Mouse (Mus musculus) cerebellum, postnatal 10 days (tissue): ENCODE measurements around the gene Crybg3.

Source experiments
- DNase-seq, 2 experiments: peaks; one replicate each; pipeline ENCODE4 v3.0.0; 2021; ENCODE audit warnings: mixed read lengths in 2 of 2

Gene Crybg3

GRCm38 (mm10) chr16:59600311-59601251 is at the start of gene Crybg3:
TSS of gene Crybg3 (minus strand) at chr16:59600979.
- DNase-seq, result peak; percentile 71 to 85

GRCm38 (mm10) chr16:59643766-59644165 is 43.0 kb upstream of the Crybg3 start:
- DNase-seq, result no peak

- peak in 1 of 2 experiments; percentile 10 for DNase-seq
Measured at GRCm38 (mm10) chr16:59639985-59640384, 39.2 kb upstream of the Crybg3 start.

GRCm38 (mm10) chr16:59639102-59639691 is 38.4 kb upstream of the Crybg3 start, which contains the start of gene Arl6:
TSS of gene Arl6 (minus strand) at chr16:59639391.
- DNase-seq, result peak; percentile 98

- DNase-seq, result peak; percentile 55 to 61
Measured at GRCm38 (mm10) chr16:59634598-59634997, 33.8 kb upstream of the Crybg3 start.

GRCm38 (mm10) chr16:59621554-59621953 is 20.8 kb upstream of the Crybg3 start:
- no peak for DNase-seq

- peak; percentile 58 to 74 for DNase-seq
Measured at GRCm38 (mm10) chr16:59617167-59617566, 16.4 kb upstream of the Crybg3 start.

GRCm38 (mm10) chr16:59615675-59616074 is 14.9 kb upstream of the Crybg3 start:
- no peak for DNase-seq

- DNase-seq, result no peak
Measured at GRCm38 (mm10) chr16:59610750-59611149, 10.0 kb upstream of the Crybg3 start.

GRCm38 (mm10) chr16:59604078-59604781 is 3.5 kb upstream of the Crybg3 start:
- peak; percentile 67 to 77 for DNase-seq

- DNase-seq, result peak in 1 of 2 experiments; percentile 14
Measured at GRCm38 (mm10) chr16:59599411-59600265, 1.1 kb downstream of the Crybg3 start.

- DNase-seq, result no peak
Measured at GRCm38 (mm10) chr16:59598997-59599396, 1.8 kb downstream of the Crybg3 start.

GRCm38 (mm10) chr16:59597256-59597655 is 3.5 kb downstream of the Crybg3 start:
- DNase-seq, result no peak

GRCm38 (mm10) chr16:59594714-59595113 is 6.1 kb downstream of the Crybg3 start:
- DNase-seq, result no peak

- DNase-seq, result no peak
Measured at GRCm38 (mm10) chr16:59590790-59591189, 10.0 kb downstream of the Crybg3 start.

GRCm38 (mm10) chr16:59588351-59589025 is 12.3 kb downstream of the Crybg3 start:
- DNase-seq, result no peak

GRCm38 (mm10) chr16:59587816-59588215 is 13.0 kb downstream of the Crybg3 start:
- no peak for DNase-seq

GRCm38 (mm10) chr16:59586911-59587310 is 13.9 kb downstream of the Crybg3 start:
- no peak for DNase-seq

- DNase-seq, result no peak
Measured at GRCm38 (mm10) chr16:59586276-59586675, 14.5 kb downstream of the Crybg3 start.

- no peak for DNase-seq
Measured at GRCm38 (mm10) chr16:59585706-59586244, 15.0 kb downstream of the Crybg3 start.

- no peak for DNase-seq
Measured at GRCm38 (mm10) chr16:59583515-59583914, 17.3 kb downstream of the Crybg3 start.
